Mouse (Mus musculus): Measurements from ENCODE around the gene Ptp4a2. TPM values are rescaled to one million over a fixed set of nuclear protein-coding genes. Genes with fewer than 3 reads are reported as not detected.
"Not testable (repeated sequence)": the region's sequence is repeated elsewhere in the genome, so short reads cannot be mapped to it uniquely, and the experiment has no call there.

The Ptp4a2 gene
- 100 to 1,000 TPM; 569 to 658 TPM for total RNA-seq (2021)
- long read RNA-seq, experiment 1, transcript Ptp4a2-207 (6 exons, 3,382 nt): minor isoform, 109 of 564 reads
- long read RNA-seq, experiment 1, transcript Ptp4a2-201 (6 exons, 3,646 nt): major isoform, 270 of 564 reads
- long read RNA-seq, experiment 1, partial matches to known transcripts: 142 of 564 reads
- long read RNA-seq, experiment 1, other reads (novel, unspliced or antisense): 43 of 564 reads
- long read RNA-seq, experiment 2, transcript Ptp4a2-201 (6 exons, 3,646 nt): major isoform, 282 of 657 reads
- long read RNA-seq, experiment 2, transcript Ptp4a2-207 (6 exons, 3,382 nt): minor isoform, 144 of 657 reads
- long read RNA-seq, experiment 2, partial matches to known transcripts: 21 of 657 reads
- long read RNA-seq, experiment 2, other reads (novel, unspliced or antisense): 210 of 657 reads

- DNase-seq: peak; percentile 64
- intact Hi-C loops (cut with DNase I): no loop called here
- peak within 1 kb of the TSS; percentile 82 for H3K27ac ChIP-seq
- no peak for TF ChIP-seq CTCF (IDR thresholded peaks at IDR 0.05)
- peak within 1 kb of the TSS; percentile 72 for H3K4me3 ChIP-seq
Observed at GRCm38 (mm10) chr4:129810798-129811604, at the start of gene Ptp4a2. Ptp4a2 (plus strand) TSS chr4:129811219.

DNA sequence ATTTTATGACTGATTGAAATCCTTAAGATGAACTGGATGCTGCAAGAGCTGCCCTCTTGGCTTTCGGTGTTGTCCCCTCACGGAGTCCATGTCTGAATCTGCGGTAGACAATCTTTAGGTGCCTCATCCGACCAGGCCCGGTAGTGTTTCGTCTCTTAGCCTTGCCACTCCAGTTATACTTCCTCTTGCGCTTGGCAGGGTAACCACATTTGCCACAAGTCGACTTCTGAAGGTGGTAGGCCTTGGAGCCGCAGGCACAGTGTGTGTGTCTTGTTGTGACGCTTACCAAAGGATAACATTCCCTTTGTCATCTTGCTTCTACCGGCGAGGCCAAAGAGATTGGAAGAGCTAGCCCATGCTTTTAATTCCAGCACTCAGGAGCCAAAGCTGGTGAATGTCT lies 49.4 kb upstream of the Ptp4a2 start:
- TF ChIP-seq CTCF (IDR thresholded peaks at IDR 0.05): no peak
- intact Hi-C loops (cut with DNase I): no loop called here
- no peak for DNase-seq
- Histone ChIP-seq H3K27ac (no peak overlapping the region), H3K4me3 (no peak overlapping the region)

GRCm38 (mm10) chr4:129762496-129762895 lies 48.5 kb upstream of the Ptp4a2 start:
- peak; percentile 28; the same call in 1 of the 2 replicates for TF ChIP-seq CTCF (IDR thresholded peaks at IDR 0.05)
- intact Hi-C loops (cut with DNase I); DNase-seq; H3K4me3 ChIP-seq; H3K27ac ChIP-seq: not testable (repeated sequence)

- Histone ChIP-seq H3K27ac (no peak overlapping the region), H3K4me3 (no peak overlapping the region)
- intact Hi-C loops (cut with DNase I): no loop called here
- no peak for DNase-seq
- no peak for TF ChIP-seq CTCF (IDR thresholded peaks at IDR 0.05)
Observed at GRCm38 (mm10) chr4:129765351-129765750, 45.7 kb upstream of the Ptp4a2 start.

- H3K27ac ChIP-seq: no peak overlapping the region
- intact Hi-C loops (cut with DNase I): no loop called here
- no peak for TF ChIP-seq CTCF (IDR thresholded peaks at IDR 0.05)
- H3K4me3 ChIP-seq: no peak overlapping the region
- DNase-seq: no peak
Observed at GRCm38 (mm10) chr4:129767782-129768181, 43.2 kb upstream of the Ptp4a2 start.

DNA sequence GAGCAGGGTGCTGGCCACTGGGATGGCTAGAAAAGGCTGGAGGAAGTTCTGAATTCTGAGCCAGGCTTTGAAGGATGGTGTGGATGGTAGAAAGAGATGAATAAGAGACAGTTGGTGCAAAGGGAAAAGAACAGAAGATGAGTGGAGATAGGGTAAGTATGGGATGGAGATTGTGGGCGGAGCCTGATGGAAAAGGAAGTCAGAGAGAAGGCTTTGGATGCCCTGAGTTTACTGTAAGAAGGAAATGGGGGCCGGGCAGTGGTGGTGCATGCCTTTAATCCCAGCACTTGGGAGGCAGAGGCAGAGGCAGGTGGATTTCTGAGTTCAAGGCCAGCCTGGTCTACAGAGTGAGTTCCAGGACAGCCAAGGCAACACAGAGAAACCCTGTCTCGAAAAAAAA lies 42.3 kb upstream of the Ptp4a2 start:
- intact Hi-C loops (cut with DNase I); H3K4me3 ChIP-seq; H3K27ac ChIP-seq; DNase-seq: not testable (repeated sequence)

- no peak overlapping the region for H3K27ac ChIP-seq
Observed at GRCm38 (mm10) chr4:129770600-129770999, 40.4 kb upstream of the Ptp4a2 start.

GRCm38 (mm10) chr4:129771314-129771671 lies 39.7 kb upstream of the Ptp4a2 start:
- H3K4me3 ChIP-seq: peak overlapping the region; percentile 64
- no peak for TF ChIP-seq CTCF (IDR thresholded peaks at IDR 0.05)
- peak overlapping the region; percentile 68 for H3K27ac ChIP-seq
- DNase-seq: no peak
- intact Hi-C loops (cut with DNase I): no loop called here

More at GRCm38 (mm10) chr4:129770600-129770999, 40.4 kb upstream of the Ptp4a2 start:
- intact Hi-C loops (cut with DNase I): no loop called here
- no peak for TF ChIP-seq CTCF (IDR thresholded peaks at IDR 0.05)
- H3K4me3 ChIP-seq: no peak overlapping the region
- DNase-seq: no peak

DNA sequence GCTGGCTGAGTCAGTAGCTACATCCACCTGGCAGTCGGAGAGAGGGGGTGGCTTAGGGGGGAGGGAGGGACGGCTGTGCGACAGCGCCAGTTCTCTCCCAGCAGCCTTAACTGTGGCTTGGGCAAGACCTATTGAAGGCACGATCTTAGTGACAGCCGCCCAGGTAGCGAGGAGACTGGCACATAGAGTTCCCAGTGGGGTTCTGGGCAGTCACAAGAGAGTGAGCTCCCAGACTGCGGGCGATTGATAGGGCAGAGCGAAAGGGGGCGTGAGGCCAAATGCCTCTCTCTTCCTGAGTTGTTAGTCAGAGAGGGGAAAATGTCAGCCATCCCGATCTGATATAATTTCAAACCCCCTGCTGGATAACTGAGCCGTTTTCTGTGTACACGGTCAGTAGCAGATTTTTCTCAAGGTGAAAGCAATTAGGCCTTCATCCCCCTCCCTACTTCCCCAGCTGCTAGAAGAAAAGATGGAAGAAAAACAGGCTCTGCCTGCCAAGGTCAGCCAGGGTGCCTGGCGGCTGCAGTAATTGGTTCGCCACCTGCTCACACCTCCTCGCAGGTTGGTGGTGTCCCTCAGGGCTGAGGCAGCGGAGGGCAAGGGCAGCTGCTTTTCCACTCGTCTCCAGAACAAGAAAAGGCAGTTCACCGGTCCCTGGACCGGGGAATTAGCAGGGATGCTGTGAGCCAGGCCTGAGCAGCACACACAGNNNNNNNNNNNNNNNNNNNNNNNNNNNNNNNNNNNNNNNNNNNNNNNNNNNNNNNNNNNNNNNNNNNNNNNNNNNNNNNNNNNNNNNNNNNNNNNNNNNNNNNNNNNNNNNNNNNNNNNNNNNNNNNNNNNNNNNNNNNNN lies 39.1 kb upstream of the Ptp4a2 start:
- intact Hi-C loops (cut with DNase I): no loop called here
- peak; percentile 63 for DNase-seq
- peak overlapping the region; percentile 64 for H3K4me3 ChIP-seq
- no peak for TF ChIP-seq CTCF (IDR thresholded peaks at IDR 0.05)
- peak overlapping the region; percentile 68 for H3K27ac ChIP-seq

GRCm38 (mm10) chr4:129781881-129782675 lies 28.9 kb upstream of the Ptp4a2 start:
- H3K27ac ChIP-seq: peak overlapping the region; percentile 68

DNA sequence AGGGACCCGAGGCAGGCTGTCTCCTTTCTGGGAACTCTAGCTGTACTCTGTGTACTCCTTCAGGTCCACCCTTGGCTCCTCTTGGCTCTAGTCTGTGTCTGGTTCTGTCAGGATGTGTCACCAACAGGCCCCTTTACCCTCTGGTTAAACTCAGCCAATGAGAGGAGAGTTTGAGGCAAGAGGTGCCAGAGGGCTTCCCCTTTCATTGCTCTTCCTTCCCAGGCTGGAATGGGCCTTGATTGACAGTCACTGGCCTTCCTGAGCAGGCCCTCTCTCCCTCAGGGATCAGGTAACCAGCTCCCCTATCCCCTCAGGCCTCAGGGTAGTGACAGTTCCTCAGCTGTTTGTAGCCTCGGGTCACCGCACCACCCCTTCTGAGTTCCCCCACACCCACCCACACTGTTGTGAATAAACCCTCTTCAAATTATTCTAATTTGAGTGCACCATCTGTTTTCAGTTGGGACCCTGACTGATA lies 28.1 kb upstream of the Ptp4a2 start:
- no peak overlapping the region for H3K4me3 ChIP-seq
- peak; percentile 38 for DNase-seq
- TF ChIP-seq CTCF (IDR thresholded peaks at IDR 0.05): no peak
- peak overlapping the region; percentile 68 for H3K27ac ChIP-seq
- intact Hi-C loops (cut with DNase I): loop anchor here (5.0 kb wide), 2 partner anchors 34 to 81 kb away; no protein-coding TSS in a partner anchor

More at GRCm38 (mm10) chr4:129781881-129782675, 28.9 kb upstream of the Ptp4a2 start:
- no peak for TF ChIP-seq CTCF (IDR thresholded peaks at IDR 0.05)
- DNase-seq: peak; percentile 57
- H3K4me3 ChIP-seq: no peak overlapping the region
- intact Hi-C loops (cut with DNase I): loop anchor here (5.0 kb wide), 2 partner anchors 35 to 80 kb away; no protein-coding TSS in a partner anchor
